Mouse (Mus musculus): ENCODE results near the gene Ppp3ca.

DNA sequence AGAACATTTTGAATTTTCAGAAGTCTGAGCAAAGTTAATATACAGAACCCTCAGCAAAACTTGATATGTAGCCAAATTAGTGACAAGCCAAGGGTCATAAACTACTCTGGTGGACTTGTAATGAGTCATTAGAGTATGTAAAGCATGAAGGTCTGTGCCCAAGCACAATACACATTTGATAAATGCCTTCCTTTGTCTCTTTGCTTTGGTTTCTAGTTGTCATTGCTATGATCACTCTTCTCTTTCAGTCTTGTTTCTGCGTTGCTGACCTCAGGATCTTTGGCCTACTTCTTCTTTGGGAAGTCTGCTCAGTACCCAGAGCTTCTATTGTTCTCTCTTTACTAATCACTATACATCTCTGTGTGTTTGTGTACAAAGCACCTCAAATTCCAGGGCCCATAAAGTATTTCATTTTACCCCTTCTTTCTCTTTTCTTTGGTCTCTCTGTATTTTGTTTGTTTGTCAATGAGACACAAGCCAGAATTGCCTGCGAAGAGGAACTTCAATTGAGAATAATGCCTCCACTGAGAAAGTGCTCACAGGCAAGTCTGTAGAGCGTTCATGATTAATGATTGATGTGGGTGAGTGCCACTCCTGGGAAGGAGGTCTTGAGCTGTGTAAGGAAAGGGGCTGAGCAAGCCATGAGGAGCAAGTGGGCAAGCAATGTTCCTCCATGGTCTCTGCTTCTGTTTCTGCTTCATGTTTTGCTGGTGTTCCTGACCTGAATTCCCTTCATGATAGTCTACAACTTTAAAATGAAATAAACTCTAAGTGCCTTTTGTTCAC is 316.4 kb downstream of the Ppp3ca start:
- TF ChIP-seq CTCF (IDR thresholded peaks at IDR 0.05; ENCODE audit: control insufficient read depth, insufficient read depth, insufficient read length) (no peak), MYOG (IDR thresholded peaks at IDR 0.05; ENCODE audit: control insufficient read depth, extremely low read depth, insufficient read length) (no peak), MYOD1 (IDR thresholded peaks at IDR 0.05; ENCODE audit: control insufficient read depth, insufficient read length, low read depth) (no peak), USF1 (IDR thresholded peaks at IDR 0.05; ENCODE audit: low read depth) (no peak), MAX (IDR thresholded peaks at IDR 0.05) (no peak), FOSL1 (IDR thresholded peaks at IDR 0.05; ENCODE audit: insufficient read depth, low read length, poor library complexity, severe bottlenecking) (no peak), CEBPB (IDR thresholded peaks at IDR 0.05; ENCODE audit: low read depth) (no peak)
